Mouse (Mus musculus) testis, adult 2 months (tissue): ENCODE measurements around the gene Ttc28. TPM values are rescaled to one million over a fixed set of nuclear protein-coding genes. Genes with fewer than 3 reads are reported as not detected.

Experiments used
- H3K27ac ChIP-seq: fragments of 200-500 bp; 2 replicates; pipeline ENCODE4 v1.5.1; 2012; ENCODE audit warnings: low read depth, low read length; ENCODE audit not compliant: control insufficient read depth, insufficient read depth
- H3K27me3 ChIP-seq: fragments of 200-500 bp; 2 replicates; pipeline ENCODE4 v1.6.1; 2012; ENCODE audit warnings: mild to moderate bottlenecking, low read length, moderate library complexity; ENCODE audit not compliant: control insufficient read depth, insufficient read depth
- H3K36me3 ChIP-seq: fragments of 200-500 bp; 2 replicates; pipeline ENCODE4 v1.6.1; 2012; ENCODE audit warnings: mild to moderate bottlenecking, low read length; ENCODE audit not compliant: control insufficient read depth, insufficient read depth
- H3K4me1 ChIP-seq: fragments of 200-500 bp; 2 replicates; pipeline ENCODE4 v1.6.1; 2012; ENCODE audit warnings: low read length; ENCODE audit not compliant: control insufficient read depth, insufficient read depth
- H3K4me3 ChIP-seq: fragments of 200-500 bp; 2 replicates; pipeline ENCODE4 v1.5.1; 2012; ENCODE audit warnings: low read depth, mild to moderate bottlenecking, low read length, moderate library complexity, mixed read lengths; ENCODE audit not compliant: control insufficient read depth
- CTCF ChIP-seq: fragments of 200-500 bp; IDR thresholded peaks from 2 replicates; pipeline ENCODE4 v1.5.1; 2012; ENCODE audit warnings: low read depth, mild to moderate bottlenecking, inconsistent platforms, low read length, moderate library complexity; ENCODE audit not compliant: control insufficient read depth, insufficient read depth, insufficient replicate concordance
- POLR2A ChIP-seq: fragments of 200-500 bp; IDR thresholded peaks from 2 replicates; pipeline ENCODE4 v1.6.1; 2012; ENCODE audit warnings: low read depth, mild to moderate bottlenecking, inconsistent platforms, low read length, moderate library complexity; ENCODE audit not compliant: control insufficient read depth
- polyA plus RNA-seq: library from polyadenylated mRNA; depleted of rRNA; stranded (reverse); fragments of >200 nt; gene quantifications from 2 replicates; pipeline ENCODE4 v1.2.3, GENCODE M21; 2012

Gene Ttc28
- polyA plus RNA-seq, 1 experiment = 4.6 TPM

DNA sequence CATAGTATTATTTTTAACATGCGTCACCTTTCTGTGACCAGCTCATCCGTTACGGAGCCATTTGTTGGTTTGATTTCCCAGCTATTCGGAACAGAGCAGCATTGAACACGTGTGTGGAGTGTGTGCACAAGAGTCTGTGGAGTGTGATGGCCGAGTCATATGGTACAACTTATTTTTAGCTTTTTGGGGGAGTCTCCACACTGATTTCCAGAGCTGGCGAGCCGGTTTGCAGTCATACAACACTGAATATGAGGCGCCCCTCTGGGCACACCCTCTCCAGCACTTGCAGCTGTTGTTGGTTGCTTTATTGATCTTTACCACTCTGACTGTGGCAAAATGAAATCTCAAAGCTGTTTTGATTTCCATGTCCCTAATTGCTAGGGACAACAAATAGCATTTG is 197.7 kb downstream of the Ttc28 start:
- TF ChIP-seq POLR2A = no peak
- TF ChIP-seq CTCF = no peak
- H3K27ac ChIP-seq = no peak overlapping the region
- no peaks in the 10 kb centered on the region for H3K4me1 ChIP-seq
- H3K4me3 ChIP-seq = no peak overlapping the region
- no peaks in the 10 kb centered on the region for H3K27me3 ChIP-seq
- H3K36me3 ChIP-seq = no peaks in the 10 kb centered on the region

DNA sequence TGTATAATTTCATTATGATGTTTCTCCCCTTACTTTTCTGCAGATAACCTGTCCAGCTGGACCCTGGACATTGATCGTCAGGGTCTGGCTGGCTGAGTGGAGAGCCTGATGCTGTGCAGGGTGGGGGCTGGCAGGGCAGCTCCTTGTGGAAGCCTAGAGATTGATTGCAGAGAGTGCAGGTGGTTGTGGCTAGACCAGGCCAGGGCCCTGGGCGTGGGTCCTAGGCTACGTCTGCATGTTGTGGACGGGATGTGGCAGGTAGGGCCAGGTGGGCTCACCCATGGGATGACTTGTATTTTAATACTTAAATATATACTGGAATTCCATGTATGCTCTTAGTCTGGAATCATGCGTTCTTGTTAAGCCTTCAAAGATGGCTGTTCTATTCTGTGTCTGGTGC is 201.0 kb downstream of the Ttc28 start:
- Histone ChIP-seq H3K27ac (no peak overlapping the region), H3K36me3 (no peaks in the 10 kb centered on the region)
- no peak for TF ChIP-seq POLR2A
- no peak for TF ChIP-seq CTCF

DNA sequence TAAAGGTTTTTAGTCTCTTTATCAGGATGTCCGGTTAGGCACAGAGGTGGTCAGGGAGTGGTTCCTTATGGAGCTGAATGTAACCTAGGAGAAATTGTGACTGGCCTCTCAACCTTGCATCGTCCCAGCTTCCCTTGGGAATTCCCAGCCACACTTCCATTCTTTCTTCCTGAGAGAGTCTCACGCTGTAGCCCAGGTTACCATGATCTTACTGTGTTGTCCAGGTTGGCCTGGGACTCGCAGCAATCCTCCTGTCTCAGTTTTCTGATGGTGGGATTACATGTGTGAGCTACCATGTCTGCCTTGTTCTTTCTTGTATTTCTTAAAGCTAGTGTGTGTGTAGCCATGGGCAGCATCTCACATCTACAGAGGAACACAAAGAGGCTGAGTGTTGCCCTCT is 206.2 kb downstream of the Ttc28 start:
- TF ChIP-seq POLR2A (no peak), CTCF (no peak)
- Histone ChIP-seq H3K27me3 (no peaks in the 10 kb centered on the region), H3K36me3 (no peaks in the 10 kb centered on the region), H3K27ac (no peak overlapping the region), H3K4me3 (no peak overlapping the region), H3K4me1 (no peaks in the 10 kb centered on the region)

More for the DNA sequence above, 201.0 kb downstream of the Ttc28 start:
- Histone ChIP-seq H3K4me3 (no peak overlapping the region), H3K4me1 (no peaks in the 10 kb centered on the region), H3K27me3 (no peaks in the 10 kb centered on the region)

DNA sequence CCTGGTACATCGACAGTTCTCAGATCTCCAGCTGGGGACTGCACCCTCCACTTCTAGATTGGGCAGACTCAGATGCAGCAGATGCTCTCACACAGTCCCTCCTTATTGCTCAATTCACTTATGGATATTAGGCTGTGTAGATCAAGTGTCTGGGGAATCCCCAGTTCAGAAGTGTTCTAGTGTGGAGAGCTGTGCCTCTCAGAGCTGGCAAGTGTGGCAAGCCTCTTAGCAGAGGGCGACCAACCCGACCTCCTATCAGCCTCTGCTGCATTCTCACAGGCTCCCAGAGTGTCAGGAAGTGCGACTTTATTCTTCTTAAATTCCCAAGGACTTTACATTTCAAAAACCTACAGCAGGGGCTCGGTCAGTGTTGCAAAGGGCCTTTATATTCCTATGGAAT is 217.1 kb downstream of the Ttc28 start:
- Histone ChIP-seq H3K36me3 (no peaks in the 10 kb centered on the region), H3K27ac (no peak overlapping the region), H3K27me3 (no peaks in the 10 kb centered on the region), H3K4me3 (no peak overlapping the region), H3K4me1 (no peaks in the 10 kb centered on the region)
- no peak for TF ChIP-seq CTCF
- no peak for TF ChIP-seq POLR2A

DNA sequence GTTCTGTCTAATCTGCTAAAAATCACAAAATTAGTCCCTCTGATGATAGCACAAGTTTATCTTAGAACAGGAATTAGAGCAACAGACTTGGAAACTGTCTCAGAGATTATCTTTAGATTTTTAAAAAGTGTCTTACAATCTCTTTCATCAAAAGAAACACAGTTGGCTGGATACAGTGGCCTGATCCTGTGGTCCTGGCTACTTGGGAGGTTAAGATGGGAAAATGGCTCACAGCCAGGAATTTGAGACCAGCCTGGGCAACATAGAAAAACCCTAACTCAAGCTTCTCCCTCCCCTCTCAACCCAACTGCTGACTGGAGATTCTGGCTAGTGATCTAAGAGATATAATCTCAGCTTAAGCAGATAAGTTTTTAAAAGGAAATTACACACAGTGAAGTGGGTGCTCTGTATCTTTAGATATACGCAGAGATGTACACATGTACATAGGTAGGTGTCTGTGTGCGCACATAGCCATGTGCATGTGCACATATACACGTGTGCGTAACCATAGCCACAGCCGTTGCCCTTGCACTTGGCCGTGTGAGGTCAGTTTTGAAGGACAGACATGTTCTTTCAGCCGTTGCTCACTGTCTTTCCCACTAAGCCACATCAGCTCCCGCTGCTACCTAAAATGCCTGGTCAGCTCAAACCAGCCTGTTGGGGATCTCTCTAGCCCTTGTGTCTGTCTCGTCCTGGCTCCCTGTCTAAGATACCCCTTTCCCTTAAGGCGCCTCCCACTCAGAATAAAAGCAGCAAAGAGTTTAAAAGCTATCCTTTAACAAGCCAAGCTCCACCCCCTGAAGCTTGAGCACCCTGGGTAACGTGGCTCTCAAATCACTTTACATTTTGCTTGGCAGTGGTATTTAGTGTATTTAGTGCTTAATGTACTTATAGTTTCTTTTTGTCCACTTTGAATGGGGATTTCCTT is 217.9 kb downstream of the Ttc28 start:
- Histone ChIP-seq H3K4me1 (no peaks in the 10 kb centered on the region), H3K36me3 (no peaks in the 10 kb centered on the region), H3K27ac (no peak overlapping the region), H3K27me3 (no peaks in the 10 kb centered on the region), H3K4me3 (no peak overlapping the region)
- TF ChIP-seq CTCF (no peak; the same call in 1 of the 2 replicates), POLR2A (no peak)

DNA sequence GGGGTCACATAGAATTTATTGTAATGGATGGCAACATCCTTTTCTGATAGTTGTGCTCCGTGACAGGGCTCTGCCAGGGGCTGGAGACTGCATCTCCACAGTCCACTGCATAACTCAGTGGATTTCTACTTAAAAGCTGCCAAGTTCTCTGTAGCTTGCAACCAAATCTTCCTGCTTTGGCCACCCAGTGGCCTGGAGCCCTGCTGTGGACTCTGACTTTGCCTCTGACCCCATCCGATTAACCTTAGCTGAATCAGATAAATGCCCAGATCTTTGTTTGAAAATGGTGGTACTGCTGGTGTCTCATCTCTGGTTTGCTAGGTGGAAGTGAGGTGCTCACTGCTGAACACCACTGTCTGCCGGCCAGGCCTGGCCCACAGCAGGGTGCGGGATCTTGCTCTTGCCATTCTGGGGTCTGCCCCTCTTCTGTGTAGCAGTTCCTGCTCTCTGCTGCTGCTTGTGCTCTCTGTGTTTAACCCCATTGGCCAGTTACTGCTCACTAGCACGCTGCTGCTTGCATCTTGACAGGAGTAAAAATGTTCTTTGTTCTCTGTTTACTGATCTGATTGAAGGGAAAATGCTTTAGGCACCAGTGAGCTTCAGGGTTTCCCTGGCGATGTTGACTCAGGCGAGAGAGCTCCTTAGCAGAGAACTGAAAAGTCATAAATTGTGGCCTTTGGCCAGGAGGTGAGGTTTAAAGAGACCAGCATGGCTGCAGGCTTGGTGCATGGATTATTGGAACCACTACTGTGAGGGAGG is 219.1 kb downstream of the Ttc28 start:
- no peak overlapping the region for H3K4me3 ChIP-seq
- no peaks in the 10 kb centered on the region for H3K36me3 ChIP-seq
- no peak overlapping the region for H3K27ac ChIP-seq
- no peaks in the 10 kb centered on the region for H3K27me3 ChIP-seq
- no peaks in the 10 kb centered on the region for H3K4me1 ChIP-seq
- no peak for TF ChIP-seq POLR2A
- TF ChIP-seq CTCF = no peak

DNA sequence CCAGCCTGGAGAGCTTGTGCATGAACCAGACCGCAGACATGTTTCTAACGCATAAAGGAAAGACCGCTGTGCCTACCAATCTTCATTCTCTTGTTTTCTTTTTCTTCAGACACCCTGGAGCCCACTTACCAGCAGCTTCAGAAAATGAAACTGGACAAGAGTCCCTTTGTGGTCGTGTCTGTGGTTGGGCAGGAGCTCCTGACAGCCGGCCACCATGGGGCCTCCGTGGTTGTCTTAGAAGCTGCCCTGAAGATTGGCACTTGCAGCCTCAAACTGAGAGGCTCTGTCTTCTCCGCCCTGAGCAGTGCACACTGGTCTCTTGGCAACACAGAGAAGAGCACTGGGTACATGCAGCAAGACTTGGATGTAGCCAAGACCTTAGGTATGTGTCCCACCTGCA is 221.0 kb downstream of the Ttc28 start:
- Histone ChIP-seq H3K4me1 (no peaks in the 10 kb centered on the region), H3K27ac (no peak overlapping the region), H3K36me3 (no peaks in the 10 kb centered on the region), H3K4me3 (no peak overlapping the region), H3K27me3 (no peaks in the 10 kb centered on the region)
- TF ChIP-seq CTCF (no peak), POLR2A (no peak)
